Comparison of ENCODE assay signal across 13 mouse cellular contexts in genomic region chr3:116105713-116106112, GRCm38 (mm10). TPM values are rescaled to one million over a fixed set of nuclear protein-coding genes. Genes with fewer than 3 reads are reported as not detected.
A peak's percentile ranks its signal among the peaks of the same experiment; 100 is the strongest.
DNase-seq lines count a peak whose midpoint lies in the region; ATAC-seq and TF ChIP-seq lines count a peak whose summit lies in the region.
"Had no signal": no experiment of that assay in that cellular context is flagged by ENCODE, and none has a peak within 500 bp of the region (broad histone marks: within the 10 kb centered on the region; RNA-seq: fewer than 3 reads in every experiment).

No protein-coding gene starts in this region.

- 0 out of 2 replicates have a peak, but pooled peaks cover 3% of the 10 kb centered on the region for H3K4me1 ChIP-seq in heart, embryonic 16.5 days (ENCODE audit: control insufficient read depth, insufficient read depth, low read length)
- H3K4me1 ChIP-seq in embryonic fibroblast, embryonic 13.5 days (ENCODE audit: control insufficient read depth, insufficient read depth, low read length), result 0 out of 2 replicates have a peak, but pooled peaks cover 2% of the 10 kb centered on the region
- no peaks in the 10 kb centered on the region; the same call in 1 of the 2 replicates for H3K4me1 ChIP-seq in hindbrain, embryonic 16.5 days (ENCODE audit: control insufficient read depth, insufficient read depth, low read depth, low read length)
- peaks cover 10% of the 10 kb centered on the region; the same call in 1 of the 2 replicates for H3K4me1 ChIP-seq in neural tube, embryonic 13.5 days (replicated peaks)
- no peaks in the 10 kb centered on the region for H3K4me1 ChIP-seq in intestine, postnatal 0 days (replicated peaks; ENCODE audit: control insufficient read depth, insufficient read depth, low read length)

- no peak overlapping the region for H3K9ac ChIP-seq in heart, embryonic 16.5 days (ENCODE audit: low read length)
- H3K9ac ChIP-seq in hindbrain, embryonic 16.5 days (ENCODE audit: low read depth, low read length), result no peak overlapping the region
- no peak overlapping the region for H3K9ac ChIP-seq in neural tube, embryonic 13.5 days
- H3K9ac ChIP-seq in intestine, postnatal 0 days (ENCODE audit: low read depth, low read length), result no peak overlapping the region

- no peak overlapping the region for H3K27ac ChIP-seq in heart, embryonic 16.5 days (ENCODE audit: low read length)
- H3K27ac ChIP-seq in embryonic fibroblast, embryonic 13.5 days (ENCODE audit: insufficient read depth, low read length), result 0 out of 2 replicates have a peak overlapping the region, but pooled peaks have one; percentile 18
- H3K27ac ChIP-seq in hindbrain, embryonic 16.5 days (ENCODE audit: low read depth, low read length), result no peak overlapping the region
- H3K27ac ChIP-seq in neural tube, embryonic 13.5 days (replicated peaks), result no peak overlapping the region
- no peak overlapping the region for H3K27ac ChIP-seq in intestine, postnatal 0 days (ENCODE audit: low read depth, low read length)

- no peaks in the 10 kb centered on the region for H3K27me3 ChIP-seq in heart, embryonic 16.5 days (ENCODE audit: control insufficient read depth, insufficient read depth, low read length)
- H3K27me3 ChIP-seq in hindbrain, embryonic 16.5 days (replicated peaks; ENCODE audit: control insufficient read depth, insufficient read depth, low read length), result no peaks in the 10 kb centered on the region
- H3K27me3 ChIP-seq in neural tube, embryonic 13.5 days, result no peaks in the 10 kb centered on the region
- no peaks in the 10 kb centered on the region for H3K27me3 ChIP-seq in intestine, postnatal 0 days (replicated peaks; ENCODE audit: control insufficient read depth, insufficient read depth, low read length)

- H3K9me3 ChIP-seq in heart, embryonic 16.5 days (replicated peaks; ENCODE audit: control insufficient read depth, low read length), result no peaks in the 10 kb centered on the region
- H3K9me3 ChIP-seq in hindbrain, embryonic 16.5 days (ENCODE audit: control insufficient read depth, low read length), result no peaks in the 10 kb centered on the region
- H3K9me3 ChIP-seq in neural tube, embryonic 13.5 days, result no peaks in the 10 kb centered on the region
- no peaks in the 10 kb centered on the region for H3K9me3 ChIP-seq in intestine, postnatal 0 days (ENCODE audit: control insufficient read depth)

- 87% methylated on average over 5 of the region's 5 CpGs for WGBS in heart, embryonic 16.5 days
- 88% methylated on average over 5 of the region's 5 CpGs for WGBS in hindbrain, embryonic 16.5 days
- 84% methylated on average over 5 of the region's 5 CpGs for WGBS in neural tube, embryonic 13.5 days
- 89% methylated on average over 5 of the region's 5 CpGs for WGBS in intestine, postnatal 0 days

- no peak for ATAC-seq in heart, embryonic 16.5 days (replicated peaks; ENCODE audit: extremely low read depth, insufficient read depth, low FRiP score)
- no peak for ATAC-seq in hindbrain, embryonic 16.5 days
- ATAC-seq in neural tube, embryonic 13.5 days (ENCODE audit: low read depth), result no peak
- ATAC-seq in megakaryocyte progenitor cell, adult 5-6 weeks (replicated peaks; ENCODE audit: poor library complexity), result no peak
- ATAC-seq in intestine, postnatal 0 days, result no peak

- intact Hi-C loops in heart, postnatal 10 days (cut with DNase I), result no loop called here

- DNase-seq in heart, postnatal 10 days, result no peak
- DNase-seq: cerebellum, postnatal 25 days; gastrocnemius, postnatal 36 days; kidney, adult 8-10 months; lung, adult 2 months; right cerebral cortex, postnatal 14 days had no signal

- no peak overlapping the region for H3K4me3 ChIP-seq in heart, embryonic 16.5 days (ENCODE audit: low read length)
- H3K4me3 ChIP-seq in embryonic fibroblast, embryonic 13.5 days (ENCODE audit: insufficient read depth, low read length), result no peak overlapping the region
- peak overlapping the region; percentile 40; the same call in 1 of the 2 replicates for H3K4me3 ChIP-seq in hindbrain, embryonic 16.5 days (ENCODE audit: low read length)
- no peak overlapping the region for H3K4me3 ChIP-seq in neural tube, embryonic 13.5 days
- H3K4me3 ChIP-seq in intestine, postnatal 0 days (ENCODE audit: low read depth, low read length), result no peak overlapping the region
- H3K4me3 ChIP-seq: erythroblast, embryonic 14.5 days had no signal

- H3K4me2 ChIP-seq in heart, embryonic 16.5 days (ENCODE audit: low read depth, low read length), result peak overlapping the region; percentile 66
- peak overlapping the region; percentile 67 for H3K4me2 ChIP-seq in hindbrain, embryonic 16.5 days (ENCODE audit: low read length)
- peak overlapping the region; percentile 61 for H3K4me2 ChIP-seq in neural tube, embryonic 13.5 days
- no peak overlapping the region for H3K4me2 ChIP-seq in intestine, postnatal 0 days (replicated peaks; ENCODE audit: low read depth)

- TF ChIP-seq POLR2A in embryonic fibroblast, embryonic 13.5 days (IDR thresholded peaks at IDR 0.05; ENCODE audit: low read depth, low read length), result no peak

- peaks cover 10% of the 10 kb centered on the region for H3K36me3 ChIP-seq in heart, embryonic 16.5 days (ENCODE audit: control insufficient read depth, insufficient read depth)
- no peaks in the 10 kb centered on the region for H3K36me3 ChIP-seq in hindbrain, embryonic 16.5 days (ENCODE audit: control insufficient read depth, insufficient read depth, low read length)
- no peaks in the 10 kb centered on the region for H3K36me3 ChIP-seq in neural tube, embryonic 13.5 days
- no peaks in the 10 kb centered on the region for H3K36me3 ChIP-seq in intestine, postnatal 0 days (ENCODE audit: control insufficient read depth, insufficient read depth)

- no peak for TF ChIP-seq CTCF in embryonic fibroblast, embryonic 13.5 days (IDR thresholded peaks at IDR 0.05; ENCODE audit: borderline replicate concordance, insufficient read depth, low read length)
- TF ChIP-seq CTCF in intestine, postnatal 0 days (IDR thresholded peaks at IDR 0.05; ENCODE audit: low read depth), result no peak

RNA-seq across cellular contexts. Expression of gene Vcam1, which starts 23.8 kb away (rescaled TPM):
- polyA plus RNA-seq in heart, embryonic 16.5 days (2015; fragmentation: Nextera tagmentation; extraction: Ambion mirVana), result 94.8 and 97.3 TPM in 2 replicates
- total RNA-seq in heart, postnatal 10 days (2021), result 10 to 100 TPM; 16.5 to 17.6 TPM
- 114 and 127 TPM in 2 replicates for polyA plus RNA-seq in embryonic fibroblast, embryonic 13.5 days (2011; ENCODE audit: insufficient read length, low read depth, missing spikeins)
- polyA plus RNA-seq in hindbrain, embryonic 16.5 days (2015; fragmentation: Nextera tagmentation; extraction: Ambion mirVana), result 38.7 and 42.0 TPM in 2 replicates
- 27.9 and 37.4 TPM in 2 replicates for polyA plus RNA-seq in neural tube, embryonic 13.5 days (2015; fragmentation: Nextera tagmentation; extraction: Ambion mirVana)
- total RNA-seq in megakaryocyte progenitor cell, adult 5-6 weeks (2015), result 28.2 and 42.0 TPM in 2 replicates
- 22.9 and 32.7 TPM in 2 replicates for total RNA-seq in megakaryocyte progenitor cell, adult 5-6 weeks (2017)
- 6.4 and 7.2 TPM in 2 replicates for polyA plus RNA-seq in intestine, postnatal 0 days (2015; fragmentation: Nextera tagmentation; extraction: Ambion mirVana)
